Mouse (Mus musculus): Measurements from ENCODE around the gene Il4.

- TF ChIP-seq CTCF (IDR thresholded peaks at IDR 0.05; ENCODE audit: borderline replicate concordance, insufficient read depth, low read depth, low read length) (no peak), POLR2A (IDR thresholded peaks at IDR 0.05; ENCODE audit: borderline replicate concordance, insufficient read depth, low read length) (no peak)
Observed at GRCm38 (mm10) chr11:53591116-53591515, 27.4 kb downstream of the Il4 start.
